Mouse (Mus musculus) stomach, postnatal 0 days (tissue): ENCODE data around the gene Gm11114. TPM values are rescaled to one million over a fixed set of nuclear protein-coding genes. Genes with fewer than 3 reads are reported as not detected.

Experiments used
- ATAC-seq: fragments of 200-750 bp; cut with Nextera tagmentation; 2 replicates; pipeline ENCODE4 v1.8.0; 2017; ENCODE audit not compliant: low FRiP score, low TSS enrichment
- DNase-seq: peaks from one replicate; pipeline ENCODE4 v3.0.0-alpha.2; 2016; ENCODE audit warnings: low spot score
- H3K27ac ChIP-seq: fragments of 300-500 bp; sonication (generic); replicated peaks from 2 replicates; pipeline ENCODE4 v1.5.1; 2014; ENCODE audit warnings: mild to moderate bottlenecking, control low read depth
- H3K27me3 ChIP-seq: fragments of 300-500 bp; sonication (generic); 2 replicates; pipeline ENCODE4 v1.6.1; 2014; ENCODE audit warnings: low read length; ENCODE audit not compliant: control insufficient read depth, insufficient read depth
- H3K36me3 ChIP-seq: fragments of 300-500 bp; sonication (generic); 2 replicates; pipeline ENCODE4 v1.6.1; 2014; ENCODE audit warnings: low read length, mixed read lengths; ENCODE audit not compliant: control insufficient read depth, insufficient read depth
- H3K4me1 ChIP-seq: fragments of 300-500 bp; sonication (generic); replicated peaks from 2 replicates; pipeline ENCODE4 v1.6.1; 2014; ENCODE audit warnings: antibody characterized with exemption; ENCODE audit not compliant: control insufficient read depth, insufficient read depth
- H3K4me2 ChIP-seq: fragments of 300-500 bp; sonication (generic); replicated peaks from 2 replicates; pipeline ENCODE4 v1.6.1; 2014; ENCODE audit warnings: low read depth, mild to moderate bottlenecking, control low read depth, moderate library complexity
- H3K4me3 ChIP-seq: fragments of 300-500 bp; sonication (generic); 2 replicates; pipeline ENCODE4 v1.5.1; 2014; ENCODE audit warnings: low read depth, low read length, control low read depth
- H3K9ac ChIP-seq: fragments of 300-500 bp; sonication (generic); 2 replicates; pipeline ENCODE4 v1.6.1; 2014; ENCODE audit warnings: mild to moderate bottlenecking, low read length, control low read depth, mixed read lengths
- H3K9me3 ChIP-seq: fragments of 300-500 bp; sonication (generic); 2 replicates; pipeline ENCODE4 v1.6.1; 2016; ENCODE audit warnings: low read length; ENCODE audit not compliant: control insufficient read depth
- CTCF ChIP-seq: IDR thresholded peaks from 2 replicates; pipeline ENCODE4 v1.5.1; 2016; ENCODE audit warnings: antibody characterized with exemption, low read depth, mild to moderate bottlenecking, moderate library complexity
- EP300 ChIP-seq: optimal IDR thresholded peaks from 2 replicates; pipeline ENCODE3; 2016; ENCODE audit warnings: antibody characterized with exemption
- WGBS: fragments of 180-500 bp; shearing (Covaris S2); extraction: QIAGEN DNeasy Blood & Tissue Kit; methylation state at CpG from one replicate; pipeline ENCODE4 v1.1.7; 2014; 5-methylcytosine and 5-hydroxymethylcytosine counted together
- polyA plus RNA-seq: library from polyadenylated mRNA; unstranded; fragments of >200 nt; fragmentation: Nextera tagmentation; extraction: Ambion mirVana; gene quantifications from 2 replicates; pipeline ENCODE4 v1.2.1, GENCODE M21; 2015

The Gm11114 gene
- polyA plus RNA-seq, 1 experiment from 2014 or later: not detected

- Histone ChIP-seq H3K27ac (no peak overlapping the region), H3K9me3 (no peaks in the 10 kb centered on the region), H3K4me1 (no peaks in the 10 kb centered on the region; the same call in 1 of the 2 replicates), H3K27me3 (no peaks in the 10 kb centered on the region), H3K4me3 (no peak overlapping the region), H3K36me3 (no peaks in the 10 kb centered on the region), H3K9ac (no peak overlapping the region), H3K4me2 (no peak overlapping the region)
- whole genome bisulfite sequencing: 31% methylated on average over 8 of the region's 8 CpGs
- DNase-seq (no peak), ATAC-seq (no peak)
- TF ChIP-seq CTCF: no peak
- TF ChIP-seq EP300: no peak
Observed at GRCm38 (mm10) chr9:85342892-85343785, 30.6 kb downstream of the Gm11114 start.

GRCm38 (mm10) chr9:85347823-85348523 lies 35.4 kb downstream of the Gm11114 start:
- Histone ChIP-seq H3K27ac (peak overlapping the region; percentile 53; the same call in 1 of the 2 replicates), H3K9me3 (no peaks in the 10 kb centered on the region), H3K36me3 (no peaks in the 10 kb centered on the region), H3K27me3 (no peaks in the 10 kb centered on the region), H3K9ac (no peak overlapping the region), H3K4me2 (0 out of 2 replicates have a peak overlapping the region, but pooled peaks have one; percentile 12), H3K4me3 (no peak overlapping the region), H3K4me1 (no peaks in the 10 kb centered on the region)
- no peak for DNase-seq
- TF ChIP-seq EP300 (peak; percentile 54), CTCF (no peak)
- peak; percentile 71 for ATAC-seq
- WGBS: 26% methylated on average over 10 of the region's 10 CpGs

GRCm38 (mm10) chr9:85355559-85355958 lies 43.0 kb downstream of the Gm11114 start:
- Histone ChIP-seq H3K4me1 (no peaks in the 10 kb centered on the region), H3K9me3 (no peaks in the 10 kb centered on the region), H3K27ac (no peak overlapping the region), H3K36me3 (no peaks in the 10 kb centered on the region), H3K9ac (no peak overlapping the region), H3K4me3 (no peak overlapping the region), H3K27me3 (no peaks in the 10 kb centered on the region), H3K4me2 (no peak overlapping the region)
- TF ChIP-seq CTCF (no peak), EP300 (no peak)
- 73% methylated on average over 5 of the region's 5 CpGs for WGBS
- no peak for DNase-seq
- no peak for ATAC-seq

- H3K36me3 ChIP-seq: no peaks in the 10 kb centered on the region
- WGBS: 81% methylated on average over 7 of the region's 7 CpGs
- no peak overlapping the region for H3K4me3 ChIP-seq
- DNase-seq: no peak
- H3K4me1 ChIP-seq: no peaks in the 10 kb centered on the region
- TF ChIP-seq EP300 (no peak), CTCF (no peak)
- ATAC-seq: no peak
- H3K27ac ChIP-seq: no peak overlapping the region
- H3K4me2 ChIP-seq: no peak overlapping the region
- no peak overlapping the region for H3K9ac ChIP-seq
- H3K9me3 ChIP-seq: no peaks in the 10 kb centered on the region
- no peaks in the 10 kb centered on the region for H3K27me3 ChIP-seq
Observed at GRCm38 (mm10) chr9:85357154-85357860, 44.7 kb downstream of the Gm11114 start.

Other genes starting within 250 kb of the Gm11114 start
- gene Tent5a, start 14.6 kb downstream of the Gm11114 start, polyA plus RNA-seq: 22.5 and 22.9 TPM in 2 replicates